Mouse (Mus musculus) midbrain, embryonic 10.5 days (tissue): Measurements from ENCODE around the gene Smim15. TPM values are rescaled to one million over a fixed set of nuclear protein-coding genes. Genes with fewer than 3 reads are reported as not detected.

ENCODE experiments used
- DNase-seq: peaks from one replicate; pipeline ENCODE4 v3.0.0-alpha.2; 2017; ENCODE audit warnings: low spot score
- H3K27ac ChIP-seq: fragments of 300-500 bp; sonication (generic); replicated peaks from 2 replicates; pipeline ENCODE4 v1.5.1; 2016; ENCODE audit warnings: mild to moderate bottlenecking
- H3K27me3 ChIP-seq: fragments of 300-500 bp; sonication (generic); 2 replicates; pipeline ENCODE4 v1.6.1; 2016; ENCODE audit warnings: low read depth, mild to moderate bottlenecking; ENCODE audit not compliant: poor library complexity, severe bottlenecking
- H3K36me3 ChIP-seq: fragments of 300-500 bp; sonication (generic); 2 replicates; pipeline ENCODE4 v1.6.1; 2016; ENCODE audit warnings: mild to moderate bottlenecking, moderate library complexity
- H3K4me1 ChIP-seq: fragments of 300-500 bp; sonication (generic); 2 replicates; pipeline ENCODE4 v1.6.1; 2016
- H3K4me3 ChIP-seq: fragments of 300-500 bp; sonication (generic); 2 replicates; pipeline ENCODE4 v1.5.1; 2016; ENCODE audit warnings: mild to moderate bottlenecking, moderate library complexity
- H3K9me3 ChIP-seq: fragments of 300-500 bp; sonication (generic); replicated peaks from 2 replicates; pipeline ENCODE4 v1.6.1; 2016; ENCODE audit warnings: mild to moderate bottlenecking
- WGBS: fragments of 180-500 bp; shearing (Covaris S2); methylation state at CpG from one replicate; pipeline ENCODE4 v1.1.7; 2016; 5-methylcytosine and 5-hydroxymethylcytosine counted together
- polyA plus RNA-seq: library from polyadenylated mRNA; unstranded; fragments of >200 nt; fragmentation: Nextera tagmentation; extraction: Ambion mirVana; gene quantifications from 2 replicates; pipeline ENCODE4 v1.2.1, GENCODE M21; 2016

Smim15 gene
- polyA plus RNA-seq, 1 experiment from 2014 or later, result 62.9 TPM

DNA sequence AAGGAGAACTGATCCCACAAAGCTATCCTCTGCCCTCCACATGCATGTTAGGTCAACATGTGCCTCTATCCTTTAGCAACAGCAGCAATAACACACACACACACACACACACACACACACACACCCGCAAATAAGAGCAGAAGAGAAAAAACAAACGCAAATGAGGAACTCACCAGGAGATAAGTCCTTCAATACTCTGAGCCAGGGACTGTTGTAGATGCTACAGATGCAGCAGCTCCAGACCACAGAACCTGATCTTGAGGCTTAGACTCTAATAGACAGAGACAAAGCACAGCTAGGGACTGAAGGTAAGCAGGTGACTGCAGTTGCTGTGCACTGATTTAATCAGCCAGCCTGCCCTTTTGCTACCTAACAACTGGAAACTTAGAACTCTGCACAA, 21.8 kb downstream of the Smim15 start:
- no peak for DNase-seq
- Histone ChIP-seq H3K4me1 (peaks cover 53% of the 10 kb centered on the region), H3K27me3 (peaks cover 5% of the 10 kb centered on the region; the same call in 1 of the 2 replicates), H3K36me3 (no peaks in the 10 kb centered on the region), H3K9me3 (no peaks in the 10 kb centered on the region), H3K4me3 (no peak overlapping the region), H3K27ac (0 out of 2 replicates have a peak overlapping the region, but pooled peaks have one; percentile 18)
- 78% methylated on average over 2 of the region's 2 CpGs for WGBS

DNA sequence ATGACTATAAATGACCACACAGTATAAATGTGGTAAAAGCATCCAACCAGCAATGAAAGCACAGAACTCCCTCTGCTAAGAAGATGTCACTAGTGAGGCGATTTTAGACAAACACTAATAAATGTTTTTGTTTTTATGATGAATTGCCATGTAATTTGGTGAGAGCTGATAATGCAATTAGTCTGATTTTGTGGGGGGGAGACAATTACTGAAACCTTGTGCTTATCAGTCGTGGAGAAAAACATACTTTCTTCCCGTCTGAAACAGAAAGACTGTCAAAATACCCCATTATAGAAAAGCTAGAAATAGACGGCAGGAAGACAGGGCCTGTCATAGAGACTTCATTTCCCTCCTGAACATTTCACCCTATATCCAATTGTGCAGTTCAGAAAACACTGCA, 24.9 kb downstream of the Smim15 start:
- Histone ChIP-seq H3K27me3 (no peaks in the 10 kb centered on the region), H3K4me3 (no peak overlapping the region), H3K4me1 (peaks cover 21% of the 10 kb centered on the region), H3K9me3 (no peaks in the 10 kb centered on the region), H3K27ac (no peak overlapping the region), H3K36me3 (no peaks in the 10 kb centered on the region)
- 87% methylated on average over 4 of the region's 4 CpGs for WGBS
- DNase-seq, result no peak

- H3K4me1 ChIP-seq, result peaks cover 11% of the 10 kb centered on the region
- no peak overlapping the region for H3K27ac ChIP-seq
- H3K36me3 ChIP-seq, result no peaks in the 10 kb centered on the region
- no peaks in the 10 kb centered on the region for H3K9me3 ChIP-seq
- no peak overlapping the region for H3K4me3 ChIP-seq
- WGBS, result 95% methylated on average over 10 of the region's 10 CpGs
- DNase-seq, result no peak
- no peaks in the 10 kb centered on the region for H3K27me3 ChIP-seq
Observed at GRCm38 (mm10) chr13:108070171-108070570, 25.9 kb downstream of the Smim15 start.

- Histone ChIP-seq H3K36me3 (no peaks in the 10 kb centered on the region), H3K4me3 (no peak overlapping the region), H3K27me3 (no peaks in the 10 kb centered on the region), H3K4me1 (no peaks in the 10 kb centered on the region), H3K9me3 (no peaks in the 10 kb centered on the region), H3K27ac (no peak overlapping the region)
- WGBS, result 84% methylated on average over 6 of the region's 6 CpGs
- no peak for DNase-seq
Observed at GRCm38 (mm10) chr13:108077476-108077875, 33.2 kb downstream of the Smim15 start.

DNA sequence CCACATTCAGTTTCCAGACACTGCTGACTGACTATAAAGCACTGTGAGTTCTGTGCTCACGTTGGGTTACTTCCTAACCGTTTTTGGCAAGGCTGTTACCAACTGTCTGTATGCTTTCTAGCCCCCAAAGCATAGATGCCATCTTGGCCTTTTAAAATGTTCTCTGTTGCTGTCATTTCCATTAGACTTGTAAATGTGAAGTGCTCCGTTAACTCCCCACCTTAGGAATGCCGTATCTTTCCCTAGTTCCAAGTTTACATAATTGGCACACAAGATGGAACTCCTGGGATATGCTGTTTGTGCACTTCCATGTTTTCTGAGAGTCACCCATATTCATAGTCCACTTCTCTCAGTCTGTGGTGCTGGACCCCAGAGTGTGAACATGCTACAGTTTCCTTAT, 33.7 kb downstream of the Smim15 start:
- Histone ChIP-seq H3K36me3 (no peaks in the 10 kb centered on the region), H3K4me1 (no peaks in the 10 kb centered on the region; the same call in 1 of the 2 replicates), H3K27me3 (no peaks in the 10 kb centered on the region), H3K9me3 (no peaks in the 10 kb centered on the region), H3K27ac (no peak overlapping the region), H3K4me3 (no peak overlapping the region)
- no peak for DNase-seq
- 92% methylated on average over 4 of the region's 4 CpGs for WGBS

GRCm38 (mm10) chr13:108084086-108084485, 39.8 kb downstream of the Smim15 start:
- Histone ChIP-seq H3K36me3 (no peaks in the 10 kb centered on the region; the same call in 1 of the 2 replicates), H3K4me3 (no peak overlapping the region), H3K27me3 (peaks cover 6% of the 10 kb centered on the region; the same call in 1 of the 2 replicates), H3K4me1 (peaks cover 5% of the 10 kb centered on the region; the same call in 1 of the 2 replicates), H3K9me3 (no peaks in the 10 kb centered on the region), H3K27ac (no peak overlapping the region)
- DNase-seq, result no peak
- 96% methylated on average over 4 of the region's 4 CpGs for WGBS

DNA sequence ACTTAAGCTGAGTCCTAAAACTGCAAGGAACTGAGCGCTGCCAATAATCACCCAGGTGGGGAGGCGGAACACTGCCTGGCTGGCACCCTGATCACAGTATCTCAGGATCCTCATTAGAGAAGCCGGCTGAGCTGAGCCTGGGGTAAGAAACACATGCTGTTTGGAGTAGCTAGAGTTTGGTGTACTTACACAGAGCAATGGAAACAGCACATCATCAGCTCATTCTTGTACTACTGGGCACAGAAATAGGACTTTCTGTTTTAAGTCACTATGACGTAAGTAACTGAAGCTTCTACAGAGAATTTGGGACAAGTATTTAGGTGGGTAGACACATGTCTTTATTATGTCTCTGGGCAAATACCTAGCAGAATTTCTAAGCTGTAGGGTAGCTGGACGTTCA, 41.8 kb downstream of the Smim15 start:
- WGBS, result 88% methylated on average over 5 of the region's 5 CpGs
- H3K27ac ChIP-seq, result no peak overlapping the region
- peaks cover 6% of the 10 kb centered on the region; the same call in 1 of the 2 replicates for H3K27me3 ChIP-seq
- peaks cover 7% of the 10 kb centered on the region; the same call in 1 of the 2 replicates for H3K36me3 ChIP-seq
- no peak for DNase-seq
- no peaks in the 10 kb centered on the region for H3K9me3 ChIP-seq
- peaks cover 6% of the 10 kb centered on the region; the same call in 1 of the 2 replicates for H3K4me1 ChIP-seq
- H3K4me3 ChIP-seq, result no peak overlapping the region

DNA sequence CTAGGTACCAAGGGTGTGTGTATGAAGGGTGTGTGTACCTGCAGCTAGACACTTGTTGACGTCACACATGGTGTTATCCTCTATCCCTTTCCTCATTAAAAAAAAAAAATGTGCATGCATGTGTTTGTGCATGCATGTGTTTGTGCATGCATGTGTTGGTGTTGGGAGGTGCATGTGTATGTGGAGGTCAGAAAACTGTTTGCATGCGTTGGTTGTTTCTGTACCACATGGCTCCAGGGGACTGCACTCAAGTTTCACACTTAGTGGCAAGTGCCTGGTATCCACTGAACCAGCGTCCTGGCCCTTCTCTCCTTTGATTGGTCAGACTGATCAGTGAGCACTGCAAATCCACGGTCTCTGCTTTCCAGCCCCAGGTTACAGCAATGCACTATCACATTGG, 42.5 kb downstream of the Smim15 start:
- H3K4me1 ChIP-seq, result peaks cover 6% of the 10 kb centered on the region; the same call in 1 of the 2 replicates

DNA sequence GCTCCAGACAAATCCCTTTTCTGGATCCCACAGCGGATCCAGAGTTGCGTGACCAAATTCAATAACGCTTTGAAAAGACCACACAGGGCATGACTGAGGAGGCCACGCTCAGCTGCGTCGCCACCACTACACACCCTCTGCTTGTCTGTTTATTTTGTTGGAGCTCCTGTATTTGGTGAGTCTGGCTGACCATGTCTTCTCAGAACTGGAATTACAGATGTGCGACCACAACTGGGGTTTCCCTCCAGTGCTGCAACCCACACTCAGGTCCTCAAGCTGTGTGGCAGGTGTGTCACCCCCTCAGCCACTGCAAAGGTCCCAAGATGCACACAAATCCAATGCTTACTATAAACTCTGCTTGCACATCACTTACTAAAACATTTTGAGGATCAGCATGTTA, 48.0 kb downstream of the Smim15 start:
- H3K4me1 ChIP-seq, result peaks cover 6% of the 10 kb centered on the region; the same call in 1 of the 2 replicates
- 0 out of 2 replicates have a peak, but pooled peaks cover 7% of the 10 kb centered on the region for H3K36me3 ChIP-seq
- no peaks in the 10 kb centered on the region for H3K27me3 ChIP-seq
- DNase-seq, result no peak
- H3K9me3 ChIP-seq, result no peaks in the 10 kb centered on the region
- no peak overlapping the region for H3K27ac ChIP-seq
- no peak overlapping the region for H3K4me3 ChIP-seq
- 90% methylated on average over 7 of the region's 7 CpGs for whole genome bisulfite sequencing

More for the DNA sequence above, 42.5 kb downstream of the Smim15 start:
- DNase-seq, result no peak
- 73% methylated on average over 4 of the region's 4 CpGs for WGBS
- Histone ChIP-seq H3K9me3 (no peaks in the 10 kb centered on the region), H3K36me3 (peaks cover 7% of the 10 kb centered on the region; the same call in 1 of the 2 replicates), H3K27ac (no peak overlapping the region), H3K4me3 (no peak overlapping the region), H3K27me3 (peaks cover 6% of the 10 kb centered on the region; the same call in 1 of the 2 replicates)

DNA sequence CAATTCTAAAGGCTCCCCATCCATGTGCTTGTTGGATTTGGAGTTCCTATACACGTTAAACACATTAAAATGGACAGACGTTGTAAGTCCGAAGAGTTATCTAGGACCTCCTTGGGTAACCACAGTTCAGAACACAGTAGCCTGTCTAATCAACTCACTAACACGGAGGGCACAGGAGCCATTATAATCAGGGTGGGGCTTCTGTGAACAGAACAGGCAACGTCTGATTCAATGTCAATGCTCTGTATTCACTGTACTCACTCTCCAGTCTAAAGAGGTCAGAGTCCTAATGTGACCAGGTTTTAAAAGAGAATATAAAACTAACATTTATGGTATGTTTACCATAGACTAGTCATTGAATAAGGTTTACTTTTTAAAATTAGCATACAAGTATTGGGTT, 50.4 kb downstream of the Smim15 start:
- Histone ChIP-seq H3K27ac (no peak overlapping the region), H3K9me3 (no peaks in the 10 kb centered on the region), H3K4me1 (no peaks in the 10 kb centered on the region; the same call in 1 of the 2 replicates), H3K27me3 (no peaks in the 10 kb centered on the region), H3K36me3 (0 out of 2 replicates have a peak, but pooled peaks cover 7% of the 10 kb centered on the region), H3K4me3 (no peak overlapping the region)
- DNase-seq, result no peak
- WGBS, result 89% methylated on average over 5 of the region's 5 CpGs

DNA sequence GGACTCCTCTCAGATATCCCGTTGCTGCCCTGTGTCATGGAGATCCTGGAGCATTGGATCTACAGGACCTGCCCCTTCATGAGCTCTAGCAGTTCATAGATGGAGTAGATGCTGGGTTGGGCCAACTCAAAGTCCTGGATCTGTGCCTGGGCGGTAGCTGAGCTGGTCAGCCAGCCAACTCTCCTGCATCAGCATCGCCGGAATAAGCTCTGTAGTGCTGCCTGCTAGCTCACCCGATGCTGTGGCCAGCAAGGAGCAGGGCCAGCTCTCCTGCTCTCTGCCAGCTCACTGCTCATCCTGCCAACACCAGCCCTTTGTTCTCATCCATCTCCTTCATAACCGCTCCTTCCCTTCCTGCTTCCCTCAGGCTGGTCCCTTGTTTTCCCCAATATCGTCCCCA, 51.4 kb downstream of the Smim15 start:
- DNase-seq, result no peak
- no peak overlapping the region for H3K27ac ChIP-seq
- no peaks in the 10 kb centered on the region for H3K36me3 ChIP-seq
- no peaks in the 10 kb centered on the region for H3K27me3 ChIP-seq
- H3K4me1 ChIP-seq, result peaks cover under 1% of the 10 kb centered on the region; the same call in 1 of the 2 replicates
- no peak overlapping the region for H3K4me3 ChIP-seq
- 88% methylated on average over 7 of the region's 7 CpGs for WGBS
- H3K9me3 ChIP-seq, result no peaks in the 10 kb centered on the region

GRCm38 (mm10) chr13:108096446-108096845, 52.2 kb downstream of the Smim15 start:
- Histone ChIP-seq H3K27me3 (no peaks in the 10 kb centered on the region), H3K36me3 (no peaks in the 10 kb centered on the region), H3K9me3 (no peaks in the 10 kb centered on the region), H3K27ac (no peak overlapping the region), H3K4me1 (peaks cover 4% of the 10 kb centered on the region; the same call in 1 of the 2 replicates), H3K4me3 (no peak overlapping the region)
- no peak for DNase-seq
- WGBS, result 85% methylated on average over 7 of the region's 7 CpGs
